Mouse (Mus musculus): Measurements from ENCODE around the gene Slc7a14.

DNA sequence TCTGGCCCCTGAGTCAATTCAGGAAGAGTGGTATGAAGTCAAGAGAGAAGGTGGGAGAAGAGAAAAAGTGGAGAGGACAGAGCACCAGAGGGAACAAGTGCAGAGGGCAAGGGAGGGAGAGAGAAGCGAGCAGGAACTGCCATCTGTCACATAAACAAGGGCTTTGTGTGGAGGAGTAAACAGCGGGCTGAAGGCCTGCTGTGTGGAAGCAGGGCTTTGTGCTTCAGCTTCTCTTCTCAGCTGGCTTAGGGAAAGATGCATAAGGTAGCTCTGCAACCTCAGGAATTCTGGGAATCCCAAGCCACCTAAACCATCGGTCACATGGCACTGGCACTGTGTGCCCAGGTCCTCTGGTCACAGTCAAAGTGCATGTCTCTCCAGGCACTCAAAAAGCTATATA lies 96.4 kb downstream of the Slc7a14 start:
- no peak for TF ChIP-seq EP300 (IDR thresholded peaks at IDR 0.05; ENCODE audit: insufficient read depth, low read depth, low read length)
- no peak for TF ChIP-seq CTCF (IDR thresholded peaks at IDR 0.05)
- TF ChIP-seq POLR2A (IDR thresholded peaks at IDR 0.05; ENCODE audit: insufficient read depth, low read depth, low read length) = no peak
